Mouse (Mus musculus): ENCODE data around the gene Lamtor1.
"Not testable (repeated sequence)": the region's sequence is repeated elsewhere in the genome, so short reads cannot be mapped to it uniquely, and the experiment has no call there.

The Lamtor1 gene

DNA sequence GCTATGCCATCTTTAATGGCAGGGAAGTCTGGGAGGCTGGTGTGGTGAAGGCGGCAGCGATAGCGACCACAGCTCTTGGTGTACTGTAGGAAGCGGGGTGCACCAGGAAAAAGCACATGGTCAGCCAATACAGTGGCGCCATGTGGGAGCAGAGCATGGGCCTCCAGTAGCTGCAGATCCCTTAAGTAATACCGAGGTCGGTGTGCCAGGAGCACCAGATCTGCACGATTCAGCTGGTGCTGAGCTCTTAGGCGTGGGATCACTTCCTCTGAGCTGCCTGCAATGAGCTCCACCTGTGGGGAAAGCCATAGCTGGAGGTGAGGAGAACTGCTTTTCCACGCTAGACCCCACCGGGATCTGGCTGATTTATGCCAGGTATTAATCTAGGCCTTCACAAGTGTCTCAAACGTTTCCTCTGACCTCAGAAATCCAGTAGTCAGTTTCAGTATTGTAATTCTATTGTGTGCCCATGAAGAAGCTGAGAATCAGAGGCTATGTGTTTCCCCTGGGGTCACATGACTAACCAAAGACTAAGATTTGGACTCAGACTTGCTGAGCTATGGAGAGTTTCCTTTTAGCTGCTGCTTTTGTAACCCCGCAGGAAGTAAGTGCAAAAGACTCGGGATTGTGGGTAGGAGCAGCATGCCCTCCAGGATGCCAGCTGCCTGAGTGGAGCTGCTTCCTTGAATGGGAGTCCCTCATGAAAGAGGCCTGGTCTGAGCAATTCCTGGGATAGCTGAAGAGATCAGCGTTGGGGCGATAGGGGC lies 5.2 kb upstream of the Lamtor1 start:
- no peak for DNase-seq (ENCODE audit: low read depth)

DNA sequence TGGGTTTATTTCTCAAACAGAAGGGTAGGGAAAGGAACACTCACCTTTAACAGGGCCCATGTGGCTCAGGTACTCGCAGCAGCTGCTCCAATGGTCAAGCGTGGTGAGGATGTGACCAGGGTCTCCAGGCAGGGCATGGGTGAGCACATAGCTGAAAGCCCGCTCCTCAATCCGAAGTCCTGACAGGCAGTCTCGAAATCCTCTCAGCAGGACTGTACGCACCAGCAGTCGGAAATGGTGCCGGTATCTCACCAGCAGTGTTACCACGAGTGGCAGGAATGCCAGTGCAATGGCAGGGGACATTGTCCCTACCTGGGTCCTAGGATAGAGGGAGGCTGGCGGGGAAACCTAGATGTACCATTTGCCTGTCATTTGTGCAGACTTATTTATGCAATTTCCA lies 3.7 kb upstream of the Lamtor1 start:
- no peak for DNase-seq (ENCODE audit: low read depth)

DNA sequence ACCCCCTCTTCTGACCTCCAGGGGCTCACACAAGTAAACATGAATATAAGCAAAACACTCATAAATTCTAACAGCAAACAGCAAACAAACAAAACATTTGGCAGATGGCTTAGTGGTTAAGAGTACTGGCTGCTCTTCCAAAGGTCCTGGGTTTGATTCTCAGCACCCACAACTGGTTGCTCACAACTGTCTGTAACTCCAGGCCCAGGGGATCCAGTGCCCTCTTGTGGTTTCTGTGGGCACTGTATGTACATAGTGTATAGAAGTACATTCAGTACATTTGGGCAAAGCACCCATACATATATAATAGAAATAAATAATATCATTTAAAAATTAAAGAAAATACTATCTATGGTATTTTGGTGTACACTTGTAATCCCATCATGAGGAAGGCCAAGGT lies 2.9 kb upstream of the Lamtor1 start:
- DNase-seq (ENCODE audit: low read depth): no peak

DNA sequence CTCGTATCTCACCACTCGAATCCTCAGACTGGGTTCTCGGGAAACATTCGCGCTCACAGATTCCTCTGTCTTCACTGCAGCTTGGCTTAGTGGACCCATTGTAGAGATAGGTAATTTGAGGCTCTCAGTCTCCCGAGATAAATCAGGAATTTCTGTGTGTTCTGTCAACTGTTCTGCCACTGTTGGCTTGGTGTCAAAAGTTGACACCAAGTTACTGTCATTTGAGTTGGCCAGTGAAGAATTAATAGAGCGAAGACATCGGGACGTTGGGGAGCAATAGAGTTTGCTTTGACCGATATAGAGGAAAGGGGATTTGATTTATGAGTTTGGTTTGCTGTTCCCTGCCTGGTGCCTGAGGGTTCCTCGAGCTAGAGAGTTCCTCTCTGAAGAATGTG lies 580 bp downstream of the Lamtor1 start, which contains the start of gene Tomt:
Tomt (minus strand) TSS at position 73 of the 395 bp plus-strand sequence.
- DNase-seq (ENCODE audit: low read depth): no peak

DNA sequence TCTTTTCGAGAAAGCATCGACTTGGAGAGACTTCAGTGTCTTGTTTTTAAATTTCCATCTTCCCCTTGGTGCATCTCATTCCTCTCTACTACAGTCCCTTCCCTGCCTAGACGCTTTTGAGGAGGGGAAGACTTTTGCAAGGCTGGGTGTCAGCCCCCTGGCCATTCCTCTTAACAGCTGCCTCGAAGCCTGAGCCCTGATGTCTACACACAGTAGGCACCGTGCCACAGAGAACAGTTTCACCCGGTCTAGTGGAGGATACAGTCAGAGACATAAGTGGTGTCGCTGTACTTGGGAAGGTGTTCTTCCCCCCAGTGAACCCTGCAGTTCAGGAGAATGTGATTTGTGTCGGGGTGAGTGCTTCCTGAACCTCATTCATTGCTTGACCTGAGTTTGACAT lies 992 bp downstream of the Lamtor1 start:
- DNase-seq (ENCODE audit: low read depth): no peak

DNA sequence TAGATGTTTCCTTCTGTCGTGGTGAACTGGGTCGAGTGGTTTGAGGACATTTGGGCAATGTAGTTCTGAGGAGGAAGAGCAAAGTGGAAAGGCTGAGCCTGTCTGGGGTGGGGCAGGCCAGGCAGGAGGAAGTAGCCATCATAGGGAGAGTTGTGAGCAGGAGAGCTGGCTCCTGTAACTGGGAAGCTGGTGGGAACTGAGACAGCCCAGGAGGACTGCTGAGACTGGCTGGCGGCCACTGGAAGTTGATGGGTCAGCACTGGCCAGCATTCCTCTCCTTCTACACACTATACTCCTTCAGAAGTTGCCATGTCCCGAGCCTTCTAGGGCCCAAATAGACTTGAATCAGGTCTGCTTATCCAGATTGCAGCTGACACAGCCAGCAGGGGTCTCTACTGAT lies 2.7 kb downstream of the Lamtor1 start:
- DNase-seq (ENCODE audit: low read depth): no peak

DNA sequence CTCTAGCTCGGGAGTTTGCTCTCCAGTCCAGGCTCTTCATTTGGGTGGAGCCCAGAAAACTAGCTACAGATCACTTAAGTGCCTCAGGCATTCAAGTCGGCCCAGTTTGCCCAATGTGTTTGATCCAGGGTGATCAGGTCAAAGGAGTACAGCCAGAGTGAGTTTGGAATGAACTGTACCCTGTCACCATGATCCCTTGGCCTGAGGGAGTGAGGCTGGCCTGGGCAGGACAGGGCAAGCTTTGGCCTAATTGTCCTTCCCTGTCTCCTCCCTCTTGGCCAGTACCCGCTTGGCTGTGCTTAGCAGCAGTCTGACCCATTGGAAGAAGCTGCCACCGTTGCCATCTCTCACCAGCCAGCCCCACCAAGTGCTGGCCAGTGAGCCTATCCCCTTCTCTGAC lies 4.4 kb downstream of the Lamtor1 start:
- DNase-seq (ENCODE audit: low read depth): no peak

DNA sequence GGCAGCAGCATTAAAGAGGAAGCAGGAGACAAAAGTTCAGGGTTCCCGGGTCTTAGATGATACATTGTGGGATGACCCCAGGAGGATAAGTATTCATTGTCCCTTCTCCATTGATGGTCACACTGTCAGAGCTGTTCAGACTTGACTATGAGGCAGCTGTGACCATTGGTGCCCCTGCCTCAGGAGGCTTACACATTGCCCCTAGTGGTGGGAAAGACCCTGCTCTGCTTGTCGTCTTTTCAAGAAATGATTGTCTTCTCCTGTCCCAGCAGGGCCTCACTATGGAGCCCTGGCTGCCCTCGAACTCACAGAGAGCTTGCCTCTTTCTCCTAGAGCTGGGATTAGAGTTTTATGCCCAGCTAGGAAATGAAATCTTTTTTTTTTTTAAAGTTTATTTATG lies 6.3 kb downstream of the Lamtor1 start:
- DNase-seq (ENCODE audit: low read depth): no peak

DNA sequence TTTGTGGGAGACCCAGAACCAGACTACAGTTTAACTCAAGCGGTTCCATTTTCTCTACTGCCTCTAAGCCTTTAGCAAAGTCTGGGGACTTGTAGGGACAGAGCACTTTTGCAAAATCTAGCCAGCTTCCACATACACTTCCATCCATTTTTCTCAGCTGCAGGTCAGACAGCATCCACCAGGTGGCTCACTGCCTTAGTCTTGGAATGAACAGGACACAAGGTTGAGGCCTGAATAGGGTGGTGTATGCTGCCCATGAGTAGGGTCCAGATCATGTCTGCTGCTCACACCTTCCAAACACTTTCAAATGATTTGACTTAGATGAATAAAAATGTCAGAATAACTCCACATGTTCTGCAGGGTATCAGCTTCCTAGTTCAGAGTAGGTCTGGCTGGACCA lies 12.4 kb downstream of the Lamtor1 start:
- DNase-seq (ENCODE audit: low read depth): no peak

DNA sequence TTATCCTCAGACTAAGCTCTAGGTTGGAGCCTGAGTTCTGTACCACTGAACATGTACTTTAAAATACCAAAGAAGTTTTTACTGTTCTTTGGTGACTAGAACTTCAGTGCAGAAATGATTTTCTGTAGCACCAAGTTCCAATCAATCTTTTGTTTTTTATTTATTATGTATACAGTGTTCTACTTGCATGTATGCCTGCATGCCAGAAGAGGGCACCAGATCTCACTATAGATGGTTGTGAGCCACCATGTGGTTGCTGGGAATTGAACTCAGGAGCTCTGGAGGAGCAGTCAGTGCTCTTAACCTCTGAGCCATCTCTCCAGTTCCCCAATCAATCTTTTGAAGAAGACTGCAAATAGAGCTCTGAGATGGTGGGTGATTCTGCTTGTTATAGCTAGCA lies 20.2 kb downstream of the Lamtor1 start:
- not testable (repeated sequence) for DNase-seq (ENCODE audit: low read depth)

DNA sequence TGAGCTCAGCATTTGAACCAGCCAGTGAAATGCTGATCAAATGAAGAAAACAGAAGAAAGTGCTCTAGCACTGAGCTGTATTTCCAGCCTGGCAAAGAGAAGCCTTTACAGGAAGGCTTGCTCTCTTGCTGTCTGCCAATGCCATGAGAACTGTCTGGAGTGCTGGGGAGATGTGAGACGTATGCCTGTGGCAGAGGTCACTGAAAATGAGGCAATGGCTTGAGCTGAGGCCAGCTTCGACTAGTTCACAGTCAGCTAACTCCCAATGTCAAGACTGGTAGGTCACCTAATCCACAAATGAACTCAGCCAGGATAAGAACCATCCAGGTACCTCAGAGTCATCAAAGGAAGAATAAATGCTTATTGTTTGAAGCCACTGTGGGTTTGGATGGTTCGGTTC lies 22.4 kb downstream of the Lamtor1 start:
- DNase-seq (ENCODE audit: low read depth): no peak

DNA sequence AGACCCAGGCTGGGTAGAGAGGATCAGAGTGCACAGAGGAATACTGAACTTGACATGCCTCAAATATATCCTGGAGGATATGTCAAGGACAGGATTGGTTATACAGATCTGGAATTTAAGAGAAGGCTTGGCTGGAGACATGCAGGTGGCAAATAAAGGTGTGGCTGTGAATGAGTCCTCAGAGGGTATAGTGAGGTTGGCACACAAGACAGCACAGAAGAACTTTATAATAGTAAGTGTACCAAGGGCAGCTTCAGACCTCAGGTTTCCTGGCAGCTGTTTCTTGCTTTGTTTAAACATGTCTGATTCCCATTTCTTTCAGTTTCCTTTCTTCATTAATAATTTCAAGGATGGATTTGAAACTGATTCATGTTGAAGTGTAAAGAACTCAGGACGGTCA lies 26.8 kb downstream of the Lamtor1 start:
- DNase-seq (ENCODE audit: low read depth): no peak

DNA sequence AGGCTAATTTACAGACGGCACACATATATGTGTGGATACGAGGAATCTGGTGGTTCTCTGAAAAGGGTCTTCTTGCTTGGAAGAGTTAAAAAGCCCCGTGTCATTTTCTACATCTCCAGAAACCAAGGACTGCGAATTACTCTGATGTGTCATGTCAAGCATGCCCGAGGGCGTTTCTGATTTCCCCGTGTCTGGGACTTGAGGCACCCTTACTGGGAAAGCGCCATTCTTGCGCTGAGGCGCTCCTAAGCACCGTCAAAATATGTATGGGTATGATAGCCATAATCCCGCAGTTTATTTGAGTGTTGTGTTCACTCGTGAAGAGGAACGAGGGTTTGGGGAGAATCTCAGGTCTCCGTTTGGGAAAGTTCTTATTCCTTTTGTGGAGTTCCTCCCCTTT lies 27.6 kb downstream of the Lamtor1 start:
- DNase-seq (ENCODE audit: low read depth): no peak

DNA sequence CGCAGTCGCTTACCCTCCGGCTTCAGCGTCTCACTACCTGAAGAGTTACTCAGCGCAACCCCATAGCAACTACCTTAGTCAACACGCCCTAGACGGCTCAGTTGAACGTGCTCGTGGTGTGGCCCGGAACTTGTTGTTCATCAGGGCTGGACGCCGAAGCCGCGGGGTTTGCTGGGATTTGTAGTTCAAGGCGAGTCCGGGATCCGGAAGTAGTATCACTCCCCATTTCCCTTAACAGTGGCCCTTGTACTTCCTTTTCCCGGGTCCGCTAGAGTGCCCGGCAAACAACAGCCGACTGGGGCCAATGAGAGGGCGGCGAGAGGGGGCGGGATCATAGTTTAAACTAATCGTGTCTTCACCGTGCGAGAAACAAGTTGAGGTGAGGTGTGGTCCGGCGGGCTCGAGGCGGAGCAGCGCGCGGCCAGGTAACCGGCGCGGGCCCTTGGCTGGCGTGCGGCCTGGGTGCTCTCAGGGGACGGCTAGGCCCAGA lies 28.1 kb downstream of the Lamtor1 start, which contains the start of the genes Lrrc51 and Numa1:
Lrrc51 (minus strand) TSS at position 145 of the 490 bp plus-strand sequence.
Numa1 (plus strand) TSS at position 361 of the 490 bp plus-strand sequence.
- peak; percentile 96 for DNase-seq (ENCODE audit: low read depth)

DNA sequence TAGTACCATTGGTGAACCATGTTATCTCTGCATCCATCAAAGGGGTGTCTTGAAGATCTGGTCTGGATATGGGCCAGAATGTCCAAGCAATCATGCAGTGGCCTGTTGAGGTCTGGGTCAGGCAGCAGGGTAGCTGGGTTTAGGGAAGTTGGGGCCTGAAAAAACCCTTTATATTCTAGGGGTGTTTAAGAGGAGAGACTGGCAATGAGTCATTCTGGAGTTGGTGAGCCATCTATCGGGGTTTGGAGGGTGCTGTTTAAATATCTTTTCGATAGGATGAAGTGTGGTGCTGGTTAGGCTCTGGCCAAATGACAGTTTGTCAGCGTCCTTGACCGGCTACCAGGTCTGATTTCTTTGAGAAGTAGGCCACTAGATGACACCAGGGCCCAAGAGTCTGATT lies 30.3 kb downstream of the Lamtor1 start:
- DNase-seq (ENCODE audit: low read depth): no peak

DNA sequence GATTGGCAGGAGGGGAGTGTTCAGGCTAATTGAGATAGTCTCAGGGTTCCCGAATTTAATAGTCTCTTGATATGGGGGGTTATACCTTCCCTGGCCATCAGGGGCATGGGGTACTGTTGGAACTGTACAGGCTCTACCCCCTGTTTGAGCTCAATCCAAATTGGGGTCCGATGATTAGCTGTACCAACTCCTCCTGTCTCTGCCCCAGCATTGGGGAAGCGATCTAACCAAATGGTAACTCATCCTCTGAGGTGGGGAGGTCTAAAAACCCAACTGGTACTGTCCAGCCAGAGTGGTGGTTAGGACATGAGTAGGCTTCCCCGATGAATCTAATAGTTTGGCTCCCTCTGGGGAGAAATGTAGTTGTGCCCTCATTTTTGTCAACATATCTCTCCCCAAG lies 31.3 kb downstream of the Lamtor1 start:
- DNase-seq (ENCODE audit: low read depth): no peak

DNA sequence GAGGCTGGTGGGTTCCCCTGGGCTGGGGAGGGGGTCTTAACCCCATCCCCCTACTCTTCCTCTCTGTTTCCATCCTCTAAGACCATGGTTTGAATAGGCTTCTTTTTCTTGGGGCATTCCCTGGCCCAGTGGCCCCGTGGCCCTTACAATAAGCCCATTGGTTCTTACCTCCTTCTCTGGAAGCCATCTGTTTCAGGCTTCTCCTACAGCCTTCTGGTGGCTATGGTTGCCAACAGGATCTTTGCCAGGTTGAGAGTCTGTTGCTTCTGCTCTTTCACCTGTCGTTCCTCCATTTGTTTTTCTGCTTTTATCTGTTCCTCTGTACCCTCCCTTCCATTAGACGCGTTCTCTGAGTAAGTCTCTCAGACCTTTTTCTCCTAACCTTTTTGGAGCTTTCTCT lies 31.9 kb downstream of the Lamtor1 start:
- DNase-seq (ENCODE audit: low read depth): no peak

DNA sequence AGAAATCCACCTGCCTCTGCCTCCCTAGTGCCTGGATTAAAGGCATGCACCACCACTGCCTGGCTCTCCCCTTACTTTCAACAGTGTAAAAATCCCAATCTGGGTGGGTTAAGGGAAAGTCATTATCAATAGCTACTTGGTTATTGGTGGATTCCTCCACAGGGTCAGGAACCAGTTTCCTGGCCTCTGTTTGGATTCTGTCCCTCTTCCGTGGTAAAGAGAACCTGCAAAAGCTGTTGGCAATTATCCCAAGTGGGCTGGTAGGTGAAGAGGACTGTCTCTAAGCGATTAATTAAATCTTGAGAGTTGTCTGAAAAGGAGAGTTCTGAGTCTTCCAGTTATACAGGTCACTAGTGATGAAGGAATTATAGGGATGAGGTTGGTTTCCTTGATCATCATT lies 32.6 kb downstream of the Lamtor1 start:
- no peak for DNase-seq (ENCODE audit: low read depth)

DNA sequence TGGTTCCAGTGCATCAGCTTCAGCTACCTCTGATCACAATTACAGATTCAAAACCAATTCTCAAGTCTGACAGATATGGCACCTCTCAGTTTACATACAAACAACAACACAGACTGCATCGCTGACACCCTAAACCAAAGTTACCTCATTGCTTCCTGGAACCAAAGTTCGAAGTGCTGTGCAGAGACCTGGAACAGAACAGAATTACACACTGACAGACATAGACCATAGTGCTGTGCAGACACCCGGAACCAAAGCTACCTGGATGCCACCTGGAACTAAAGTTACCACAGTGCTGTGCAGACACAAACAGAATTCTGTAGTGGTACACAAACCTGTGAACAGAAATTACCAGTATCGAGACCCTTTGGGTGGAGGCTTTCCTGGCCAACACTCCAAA lies 34.1 kb downstream of the Lamtor1 start:
- DNase-seq (ENCODE audit: low read depth): no peak

DNA sequence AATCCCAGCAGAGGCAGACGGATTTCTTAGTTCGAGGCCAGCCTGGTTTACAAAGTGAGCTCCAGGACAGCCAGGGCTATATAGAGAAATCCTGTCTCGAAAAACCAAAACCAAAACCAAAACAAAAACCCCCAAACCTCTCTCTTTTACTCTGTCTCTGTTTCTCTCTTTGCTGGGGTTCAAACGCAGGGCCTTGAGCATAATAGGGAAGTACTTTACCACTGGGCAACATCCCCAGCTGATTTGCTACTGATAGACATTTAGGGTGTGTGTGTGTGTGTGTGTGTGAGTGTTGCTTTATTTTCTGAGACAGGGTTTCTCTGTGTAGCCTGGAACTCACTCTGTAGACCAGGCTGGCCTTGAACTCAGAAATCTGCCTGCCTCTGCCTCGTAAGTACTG lies 43.3 kb downstream of the Lamtor1 start:
- not testable (repeated sequence) for DNase-seq (ENCODE audit: low read depth)

DNA sequence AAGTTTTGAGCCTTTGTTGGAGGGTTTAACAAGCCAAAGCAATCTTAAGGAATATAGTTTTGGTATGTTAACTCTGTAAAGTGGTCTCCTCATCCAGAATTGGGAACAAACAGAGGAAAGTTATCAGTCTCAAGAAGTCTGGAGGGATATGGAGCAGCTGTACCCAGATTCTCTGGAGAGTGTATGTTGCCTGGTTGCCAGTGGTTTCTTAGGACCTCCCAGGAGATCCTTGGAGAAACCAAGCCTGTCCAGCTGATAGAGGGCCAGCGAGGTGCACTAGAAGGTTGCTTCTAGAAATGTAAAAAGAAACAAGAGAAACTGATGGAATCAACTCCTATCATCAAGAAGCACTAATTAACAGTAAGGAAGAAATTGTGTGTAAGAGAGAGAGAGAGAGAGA lies 45.9 kb downstream of the Lamtor1 start:
- no peak for DNase-seq (ENCODE audit: low read depth)

DNA sequence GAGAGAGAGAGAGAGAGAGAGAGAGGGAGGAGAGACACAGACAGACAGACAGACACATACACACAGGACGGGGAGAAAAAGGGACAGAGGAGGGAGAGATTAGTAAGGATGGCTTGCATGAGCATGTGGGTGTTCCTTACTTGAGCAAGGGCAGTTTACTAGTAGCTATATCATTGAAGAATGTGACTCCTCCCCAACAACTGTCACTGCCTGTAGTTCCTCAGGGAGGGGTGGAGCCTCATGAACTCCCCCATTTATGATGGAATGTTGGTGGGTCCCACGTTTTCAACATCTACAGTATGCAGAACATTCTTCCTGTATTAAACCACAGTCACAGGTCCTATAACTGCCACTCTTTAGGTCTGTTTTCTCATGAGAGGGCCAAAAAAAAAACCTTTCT lies 46.4 kb downstream of the Lamtor1 start:
- DNase-seq (ENCODE audit: low read depth): no peak

DNA sequence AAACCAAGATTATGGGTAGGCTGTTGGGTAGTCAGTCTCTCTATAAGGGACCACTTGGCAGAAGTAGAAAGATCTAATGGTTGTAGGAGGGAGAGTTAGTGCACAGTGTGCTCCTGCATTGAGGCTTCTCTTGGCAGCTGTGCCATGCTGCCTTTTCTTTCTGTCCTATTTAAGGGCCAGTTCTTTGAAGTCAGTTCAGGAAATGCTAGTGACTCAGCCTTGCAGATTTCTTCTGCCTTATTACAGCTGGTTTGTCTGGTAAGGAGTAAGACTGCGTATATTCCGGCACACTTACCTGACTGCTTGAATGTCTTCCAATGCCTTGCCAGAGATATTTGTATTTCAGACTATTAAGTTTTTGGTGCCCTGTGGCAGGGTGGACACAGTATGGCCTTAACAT lies 48.5 kb downstream of the Lamtor1 start:
- DNase-seq (ENCODE audit: low read depth): no peak

DNA sequence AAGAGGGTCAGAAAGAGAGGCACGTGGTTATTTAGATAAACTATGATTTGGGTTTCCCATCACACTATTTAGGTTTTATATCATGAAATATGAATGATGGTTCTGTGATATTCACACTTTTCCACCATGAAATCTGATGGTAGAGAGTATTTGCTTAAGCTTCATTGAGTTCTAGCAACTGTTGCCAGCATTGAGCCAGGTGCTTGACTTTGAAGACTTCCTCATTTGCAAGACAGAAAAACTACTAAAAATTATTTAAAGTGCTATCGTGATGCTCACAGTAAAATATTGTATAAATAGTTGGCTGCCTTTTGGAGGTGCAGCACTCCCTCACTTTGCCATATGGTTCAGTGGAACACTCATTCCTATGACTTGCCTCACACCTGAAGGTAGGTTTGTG lies 49.6 kb downstream of the Lamtor1 start:
- no peak for DNase-seq (ENCODE audit: low read depth)
